Mouse (Mus musculus) cortical plate, adult 2 months (tissue): ENCODE measurements around the gene Spred3.

Experiments used
- CTCF ChIP-seq: fragments of 200-500 bp; IDR thresholded peaks from 2 replicates; pipeline ENCODE4 v1.5.1; 2011; ENCODE audit warnings: mild to moderate bottlenecking, control low read depth, low read length; ENCODE audit not compliant: insufficient read depth; ENCODE audit errors: extremely low read depth
- POLR2A ChIP-seq: fragments of 200-500 bp; IDR thresholded peaks from 2 replicates; pipeline ENCODE4 v1.6.1; 2011; ENCODE audit warnings: mild to moderate bottlenecking, low read length, control low read depth; ENCODE audit not compliant: insufficient read depth; ENCODE audit errors: extremely low read depth

GRCm38 (mm10) chr7:29168121-29168695 lies 2.0 kb downstream of the Spred3 start:
- no peak for TF ChIP-seq CTCF
- TF ChIP-seq POLR2A = no peak
